Mouse (Mus musculus) kidney, embryonic 15.5 days (tissue): ENCODE results near the gene Bcat1. TPM values are rescaled to one million over a fixed set of nuclear protein-coding genes. Genes with fewer than 3 reads are reported as not detected.

ENCODE experiments used
- ATAC-seq: fragments of 200-750 bp; cut with Nextera tagmentation; replicated peaks from 2 replicates; pipeline ENCODE4 v1.8.0; 2017; ENCODE audit warnings: moderate TSS enrichment; ENCODE audit not compliant: low FRiP score
- H3K27ac ChIP-seq: fragments of 300-500 bp; sonication (generic); 2 replicates; pipeline ENCODE4 v1.5.1; 2015; ENCODE audit warnings: mild to moderate bottlenecking, inconsistent platforms
- H3K27me3 ChIP-seq: fragments of 300-500 bp; sonication (generic); 2 replicates; pipeline ENCODE4 v1.6.1; 2015; ENCODE audit warnings: inconsistent platforms
- H3K36me3 ChIP-seq: fragments of 300-500 bp; sonication (generic); 2 replicates; pipeline ENCODE4 v1.6.1; 2015; ENCODE audit warnings: inconsistent platforms
- H3K4me1 ChIP-seq: fragments of 300-500 bp; sonication (generic); 2 replicates; pipeline ENCODE4 v1.6.1; 2015; ENCODE audit warnings: inconsistent platforms
- H3K4me2 ChIP-seq: fragments of 300-500 bp; sonication (generic); 2 replicates; pipeline ENCODE4 v1.6.1; 2015; ENCODE audit warnings: moderate library complexity, mild to moderate bottlenecking, inconsistent platforms
- H3K4me3 ChIP-seq: fragments of 300-500 bp; sonication (generic); replicated peaks from 2 replicates; pipeline ENCODE4 v1.5.1; 2015; ENCODE audit warnings: mild to moderate bottlenecking, inconsistent platforms
- H3K9ac ChIP-seq: fragments of 300-500 bp; sonication (generic); 2 replicates; pipeline ENCODE4 v1.6.1; 2015; ENCODE audit warnings: mild to moderate bottlenecking, inconsistent platforms
- H3K9me3 ChIP-seq: fragments of 300-500 bp; sonication (generic); replicated peaks from 2 replicates; pipeline ENCODE4 v1.6.1; 2016; ENCODE audit warnings: inconsistent platforms
- WGBS: fragments of 180-500 bp; shearing (Covaris S2); methylation state at CpG from one replicate; pipeline ENCODE4 v1.1.7; 2015; ENCODE audit warnings: mixed read lengths; 5-methylcytosine and 5-hydroxymethylcytosine counted together
- polyA plus RNA-seq: library from polyadenylated mRNA; unstranded; fragments of >200 nt; fragmentation: Nextera tagmentation; extraction: Ambion mirVana; gene quantifications from 2 replicates; pipeline ENCODE4 v1.2.1, GENCODE M21; 2015

Bcat1 gene
- 9.1 and 9.5 TPM in 2 replicates for polyA plus RNA-seq

DNA sequence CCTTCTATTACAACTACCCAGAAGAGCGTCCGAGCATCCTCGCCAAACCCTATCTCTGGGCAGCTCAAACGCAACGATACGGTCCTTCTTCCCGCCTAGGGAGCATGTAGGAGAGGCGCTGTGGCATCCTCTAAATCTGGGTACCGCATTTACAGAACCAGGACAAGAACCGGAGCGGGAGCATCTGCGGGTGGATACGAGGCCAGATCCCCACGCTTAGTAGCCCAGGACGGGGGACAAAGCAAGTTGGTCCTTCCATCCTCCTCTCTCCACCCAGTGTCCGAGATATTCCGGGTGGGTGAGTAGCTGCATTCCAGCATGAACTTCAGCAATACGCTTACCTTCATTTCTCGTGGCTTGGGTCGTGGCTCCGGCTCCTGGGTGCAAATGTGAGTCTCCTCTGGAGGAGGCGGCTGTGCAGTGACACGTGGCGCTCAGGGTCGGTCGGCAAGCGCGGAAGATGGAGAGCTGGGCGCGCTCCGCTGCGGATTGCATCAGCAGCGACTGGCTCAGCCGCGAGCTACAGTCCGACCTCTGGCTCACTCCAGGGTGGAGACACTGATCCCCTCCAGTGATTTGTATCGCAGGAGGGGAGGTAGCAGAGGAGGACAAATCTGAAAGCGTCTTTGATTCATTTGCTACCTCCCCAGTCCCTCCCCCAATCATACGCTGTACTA, at the start of gene Bcat1:
Gene Bcat1 (minus strand): TSS at position 637 of the 677 bp plus-strand sequence.
- ATAC-seq, result peak; percentile 87
- no peak within 1 kb of the TSS for H3K27ac ChIP-seq

DNA sequence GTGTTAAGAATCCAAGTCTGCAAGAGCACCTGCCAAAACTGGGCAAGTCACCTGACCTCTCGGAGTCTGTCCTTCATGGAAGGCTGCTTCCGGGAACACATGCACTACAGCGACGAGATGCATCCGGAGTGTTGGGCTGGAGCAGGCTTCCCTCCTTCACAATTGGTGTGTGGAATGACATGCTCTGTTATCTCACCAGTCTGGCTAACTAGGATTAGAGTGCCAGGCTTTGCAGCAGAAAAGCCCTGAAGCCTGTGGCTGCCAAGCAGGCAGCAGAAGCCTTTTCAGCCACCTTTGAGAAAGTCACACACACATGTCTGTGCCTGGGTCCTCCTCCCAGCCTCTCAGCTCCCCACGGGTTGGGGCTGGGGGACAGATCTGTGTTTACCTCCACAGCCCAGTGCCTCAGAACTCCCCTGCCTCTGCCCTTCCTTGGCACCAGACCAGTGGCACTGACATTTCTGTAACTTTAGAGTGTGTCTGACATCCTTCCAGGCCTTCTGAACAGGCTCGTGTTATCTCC, 49.7 kb upstream of the Bcat1 start:
- H3K9ac ChIP-seq, result no peak overlapping the region
- H3K9me3 ChIP-seq, result no peaks in the 10 kb centered on the region
- H3K27ac ChIP-seq, result peak overlapping the region; percentile 59
- WGBS, result 27% methylated on average over 7 of the region's 7 CpGs
- H3K4me2 ChIP-seq, result no peak overlapping the region
- H3K4me1 ChIP-seq, result peaks cover 20% of the 10 kb centered on the region
- no peaks in the 10 kb centered on the region for H3K36me3 ChIP-seq
- H3K27me3 ChIP-seq, result no peaks in the 10 kb centered on the region
- ATAC-seq, result peak; percentile 59
- no peak overlapping the region for H3K4me3 ChIP-seq

More for the DNA sequence above, at the start of gene Bcat1:
- Histone ChIP-seq H3K27me3 (peaks cover 45% of the 10 kb centered on the region), H3K36me3 (no peaks in the 10 kb centered on the region), H3K9me3 (no peaks in the 10 kb centered on the region), H3K4me2 (peak within 1 kb of the TSS; percentile 79), H3K9ac (peak within 1 kb of the TSS; percentile 41), H3K4me1 (peaks cover 16% of the 10 kb centered on the region), H3K4me3 (peak within 1 kb of the TSS; percentile 43)
- under 1% methylated on average over 39 of the region's 39 CpGs for WGBS

DNA sequence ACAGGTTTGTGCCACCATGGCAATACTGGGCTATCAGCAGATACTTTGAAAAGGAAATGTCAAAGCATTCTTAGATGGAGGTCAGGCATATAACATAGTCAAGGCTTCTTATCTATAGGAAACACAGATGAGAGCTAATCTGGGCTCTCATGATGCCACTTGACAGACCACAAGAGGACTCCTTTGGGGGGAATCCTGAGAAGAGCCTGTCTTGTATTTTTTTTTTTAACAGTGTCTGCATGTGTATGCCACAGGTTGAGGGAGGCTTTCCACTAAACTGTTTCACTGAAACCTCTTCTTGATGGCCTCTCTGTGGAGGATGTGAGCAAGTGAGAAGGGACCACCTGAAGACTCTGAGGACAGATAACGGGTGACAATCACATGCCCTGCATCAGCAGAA, 48.6 kb upstream of the Bcat1 start:
- no peak for ATAC-seq
- H3K36me3 ChIP-seq, result no peaks in the 10 kb centered on the region
- H3K9me3 ChIP-seq, result no peaks in the 10 kb centered on the region
- peaks cover 26% of the 10 kb centered on the region for H3K4me1 ChIP-seq
- H3K4me3 ChIP-seq, result no peak overlapping the region
- H3K9ac ChIP-seq, result no peak overlapping the region
- 85% methylated on average over 1 of the region's 1 CpGs for WGBS
- H3K27me3 ChIP-seq, result no peaks in the 10 kb centered on the region
- H3K27ac ChIP-seq, result no peak overlapping the region
- no peak overlapping the region for H3K4me2 ChIP-seq

DNA sequence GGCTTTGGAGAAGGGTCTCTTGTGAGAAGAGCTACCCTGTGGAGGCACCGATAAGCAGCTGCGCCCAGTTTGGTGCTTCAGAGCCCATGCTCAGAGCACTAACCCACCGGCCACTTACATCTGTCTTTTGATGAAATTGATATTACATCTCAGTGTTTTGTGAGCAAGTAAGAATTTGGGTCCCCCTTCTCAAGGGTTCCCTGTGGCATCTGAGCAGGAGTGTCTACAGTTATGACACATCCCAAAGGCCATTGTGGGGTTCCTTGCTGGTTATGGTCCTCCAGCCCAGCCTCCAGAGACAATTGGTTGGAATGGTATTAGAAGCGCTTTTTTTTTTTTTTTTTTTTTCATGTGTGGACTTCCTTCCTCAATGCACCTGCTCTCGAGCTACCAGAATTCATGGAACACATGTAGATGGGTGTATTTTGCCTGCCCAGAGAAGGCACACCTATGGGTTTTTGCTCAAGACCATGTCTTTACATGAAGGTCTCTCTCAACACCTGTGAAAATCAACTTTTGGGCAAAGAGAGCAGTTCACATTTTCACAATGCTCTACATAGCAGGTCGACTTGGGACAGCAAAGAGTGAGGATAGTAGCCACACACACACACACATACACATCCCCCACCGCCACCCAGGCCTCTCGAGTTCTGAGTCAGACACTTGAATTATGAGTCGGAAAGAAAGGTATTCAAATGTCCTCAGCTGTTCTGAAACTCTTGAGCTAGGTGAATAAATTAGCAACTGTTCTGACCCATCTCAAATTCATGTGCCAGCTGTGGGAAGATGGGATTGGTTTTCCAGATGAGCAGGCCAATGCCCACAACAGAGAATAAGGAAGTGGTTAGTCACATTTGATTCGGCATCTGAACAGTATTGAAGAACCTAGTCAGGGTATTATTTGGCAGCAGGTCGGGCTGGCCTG, 47.4 kb upstream of the Bcat1 start:
- no peak overlapping the region for H3K27ac ChIP-seq
- H3K4me1 ChIP-seq, result peaks cover 26% of the 10 kb centered on the region
- no peaks in the 10 kb centered on the region for H3K27me3 ChIP-seq
- H3K4me2 ChIP-seq, result no peak overlapping the region
- no peak overlapping the region for H3K4me3 ChIP-seq
- 66% methylated on average over 11 of the region's 11 CpGs for WGBS
- H3K9me3 ChIP-seq, result no peaks in the 10 kb centered on the region
- H3K9ac ChIP-seq, result no peak overlapping the region
- ATAC-seq, result no peak
- no peaks in the 10 kb centered on the region for H3K36me3 ChIP-seq

DNA sequence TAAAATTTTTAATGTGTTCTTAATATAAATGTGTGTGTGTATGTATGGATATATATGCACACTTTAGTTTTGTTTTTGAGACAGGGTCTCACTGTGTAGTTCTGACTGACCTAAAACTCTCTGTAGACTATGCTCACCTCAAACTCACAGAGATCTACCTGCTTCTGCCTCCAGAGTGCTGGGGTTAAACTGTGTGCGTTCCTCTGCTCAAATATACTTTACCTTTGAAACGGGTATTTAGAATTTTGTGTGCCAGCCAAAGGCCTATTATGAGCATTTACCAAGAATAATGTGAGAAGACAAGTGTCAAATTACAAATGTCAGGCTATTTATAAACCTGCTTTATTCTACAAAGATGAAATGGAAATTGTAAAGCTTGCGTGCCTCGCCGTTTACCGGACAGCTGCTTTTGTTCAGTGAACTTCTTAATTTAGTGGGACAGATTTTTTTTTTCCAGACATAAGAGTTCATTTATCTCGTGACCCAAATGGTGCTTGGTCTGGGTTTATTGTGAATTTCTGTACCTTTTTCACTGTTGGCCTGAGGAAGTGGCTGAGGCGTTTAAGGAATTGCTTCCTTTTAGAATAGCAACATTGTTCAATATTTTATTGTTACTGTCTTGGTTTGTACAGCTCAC, 46.6 kb upstream of the Bcat1 start:
- Histone ChIP-seq H3K27me3 (no peaks in the 10 kb centered on the region), H3K9me3 (no peaks in the 10 kb centered on the region), H3K4me3 (no peak overlapping the region), H3K36me3 (no peaks in the 10 kb centered on the region), H3K4me1 (peaks cover 26% of the 10 kb centered on the region), H3K27ac (no peak overlapping the region), H3K9ac (no peak overlapping the region), H3K4me2 (no peak overlapping the region)
- 58% methylated on average over 8 of the region's 8 CpGs for WGBS
- ATAC-seq, result no peak

DNA sequence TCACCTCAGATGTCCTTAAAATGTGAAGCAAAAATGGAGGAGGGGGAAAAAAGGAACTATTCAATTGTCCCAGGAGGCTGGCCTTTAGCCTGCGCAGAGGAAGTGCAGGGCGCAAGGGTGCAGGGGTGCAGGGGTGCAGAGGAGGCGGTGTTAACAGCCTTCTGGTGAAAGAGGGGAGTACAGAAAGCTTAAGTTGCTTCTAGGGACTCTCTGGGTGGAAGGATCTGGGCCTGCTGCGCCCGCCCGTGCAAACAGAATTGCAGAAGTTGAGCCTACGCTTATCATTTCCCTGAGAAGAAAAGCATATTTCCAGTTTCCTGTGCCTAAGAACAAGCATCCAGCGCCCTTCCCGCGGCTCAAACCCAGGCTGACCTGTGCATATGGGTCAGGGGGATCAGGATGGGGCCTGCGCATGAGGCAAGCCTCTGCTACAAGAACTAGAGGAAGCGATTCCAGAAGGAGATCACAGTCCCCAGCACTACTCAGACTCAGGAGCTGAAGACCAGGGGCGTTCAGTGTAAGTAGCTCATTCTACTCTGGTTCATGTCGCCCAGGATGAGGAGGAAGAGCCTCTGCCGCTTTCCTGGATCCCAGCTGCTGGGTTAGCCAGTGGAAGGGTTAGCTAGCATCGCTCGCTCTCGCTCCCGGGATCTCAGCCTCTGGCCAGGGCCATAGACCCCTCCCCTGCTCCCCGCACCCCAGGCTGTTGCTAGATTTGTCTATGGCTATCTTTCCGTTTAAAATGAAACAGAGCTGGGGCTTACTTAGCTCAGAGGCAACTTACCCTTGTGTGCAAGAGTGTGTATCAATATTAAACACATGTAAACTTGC, 45.8 kb upstream of the Bcat1 start:
- Histone ChIP-seq H3K4me3 (no peak overlapping the region), H3K4me1 (peaks cover 26% of the 10 kb centered on the region), H3K9me3 (no peaks in the 10 kb centered on the region), H3K27ac (no peak overlapping the region), H3K27me3 (no peaks in the 10 kb centered on the region), H3K36me3 (no peaks in the 10 kb centered on the region), H3K4me2 (no peak overlapping the region), H3K9ac (no peak overlapping the region)
- 67% methylated on average over 21 of the region's 21 CpGs for WGBS
- ATAC-seq, result no peak

DNA sequence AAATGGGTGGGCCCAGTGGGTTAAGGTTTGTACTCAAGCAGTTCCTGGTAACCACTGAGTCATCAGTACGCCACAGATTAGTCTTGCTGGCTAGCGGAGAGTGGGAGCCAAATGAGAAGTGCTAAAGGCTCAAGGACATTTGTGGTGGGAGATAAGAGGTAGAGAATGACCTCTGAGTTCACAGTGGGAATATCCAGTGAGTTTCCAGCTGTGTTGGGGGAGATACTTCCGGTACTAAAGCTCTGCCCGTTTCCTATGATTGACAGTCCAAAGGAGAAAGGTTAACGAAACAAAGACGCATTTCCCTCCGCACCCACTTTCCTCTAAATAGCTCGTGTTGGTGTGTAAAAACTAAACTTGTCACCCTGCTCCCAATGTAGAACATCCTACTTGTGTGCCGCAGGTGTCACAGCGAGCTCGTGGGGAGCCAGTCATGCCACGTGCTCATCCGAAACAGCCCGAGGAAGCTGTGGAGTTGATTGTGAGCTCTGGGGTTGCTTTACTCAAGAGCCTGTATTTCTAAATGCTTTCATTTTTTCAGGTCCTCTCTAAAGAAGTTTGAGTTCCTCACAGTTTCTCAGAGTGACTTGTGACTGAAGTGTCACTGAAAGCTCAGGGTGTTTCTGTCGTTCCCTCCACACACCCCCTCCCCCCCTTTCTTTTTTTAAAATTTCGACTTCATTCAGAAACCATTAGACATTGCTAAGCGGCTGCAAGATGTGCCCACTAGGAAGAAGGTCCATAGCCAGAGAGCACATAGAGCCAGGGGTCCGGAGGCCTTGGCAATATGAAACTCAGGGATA, 45.0 kb upstream of the Bcat1 start:
- peak overlapping the region; percentile 12; the same call in 1 of the 2 replicates for H3K4me2 ChIP-seq
- H3K36me3 ChIP-seq, result no peaks in the 10 kb centered on the region
- WGBS, result 40% methylated on average over 18 of the region's 18 CpGs
- no peaks in the 10 kb centered on the region for H3K27me3 ChIP-seq
- peaks cover 34% of the 10 kb centered on the region for H3K4me1 ChIP-seq
- no peak overlapping the region for H3K9ac ChIP-seq
- no peak overlapping the region for H3K4me3 ChIP-seq
- H3K27ac ChIP-seq, result no peak overlapping the region
- no peak for ATAC-seq
- H3K9me3 ChIP-seq, result no peaks in the 10 kb centered on the region

DNA sequence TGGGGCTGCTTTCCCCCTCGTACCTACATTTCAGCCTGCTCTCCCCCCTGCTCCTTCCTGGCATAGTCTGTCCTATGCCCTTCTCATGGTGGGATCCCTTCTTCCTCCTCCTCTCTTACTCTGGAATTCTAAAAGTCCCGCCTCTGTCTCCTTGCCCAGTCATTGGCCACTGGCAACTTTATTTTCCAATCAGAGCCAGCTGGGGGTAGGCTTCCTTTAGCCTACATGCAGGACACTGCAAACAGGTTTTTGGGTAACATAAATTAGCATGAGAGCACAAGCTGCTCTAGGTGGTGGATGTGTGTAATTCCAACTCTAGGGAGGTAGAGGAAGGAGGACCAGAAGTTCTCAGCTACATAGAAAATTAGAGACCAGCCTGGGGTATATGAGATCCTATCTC, 44.1 kb upstream of the Bcat1 start:
- Histone ChIP-seq H3K4me3 (no peak overlapping the region), H3K36me3 (no peaks in the 10 kb centered on the region), H3K9me3 (no peaks in the 10 kb centered on the region), H3K4me1 (peaks cover 28% of the 10 kb centered on the region), H3K4me2 (no peak overlapping the region), H3K27ac (no peak overlapping the region), H3K9ac (no peak overlapping the region), H3K27me3 (no peaks in the 10 kb centered on the region)
- 76% methylated on average over 2 of the region's 2 CpGs for WGBS
- no peak for ATAC-seq

DNA sequence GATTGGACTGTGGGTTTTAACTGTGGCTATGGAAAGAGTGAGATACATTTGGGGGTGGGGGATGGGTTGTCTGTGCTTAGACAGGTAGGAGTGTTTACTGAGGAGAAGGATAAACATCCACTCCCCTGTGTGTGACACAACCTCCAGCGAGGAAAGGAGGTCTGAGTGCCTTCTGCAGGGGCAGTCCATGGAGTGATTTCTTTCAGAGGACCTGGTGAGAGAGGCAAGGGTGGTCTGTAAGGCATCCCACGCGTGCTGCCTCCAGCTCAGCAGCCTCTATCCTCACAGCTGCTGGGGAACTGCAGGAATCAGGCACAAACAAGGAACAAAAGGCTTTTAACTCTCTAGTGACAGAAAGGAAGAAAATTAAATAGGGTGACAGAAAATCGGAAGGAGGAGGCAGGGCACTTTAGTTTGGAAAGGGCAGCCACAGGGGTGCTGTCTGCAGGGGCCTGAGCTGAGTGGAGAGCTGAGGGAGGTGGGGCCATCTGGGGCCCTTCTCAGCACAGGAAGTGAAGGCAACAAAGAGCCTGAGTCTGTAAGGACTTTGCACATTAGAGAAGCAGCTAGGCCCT, 40.2 kb upstream of the Bcat1 start:
- WGBS, result 17% methylated on average over 4 of the region's 4 CpGs

DNA sequence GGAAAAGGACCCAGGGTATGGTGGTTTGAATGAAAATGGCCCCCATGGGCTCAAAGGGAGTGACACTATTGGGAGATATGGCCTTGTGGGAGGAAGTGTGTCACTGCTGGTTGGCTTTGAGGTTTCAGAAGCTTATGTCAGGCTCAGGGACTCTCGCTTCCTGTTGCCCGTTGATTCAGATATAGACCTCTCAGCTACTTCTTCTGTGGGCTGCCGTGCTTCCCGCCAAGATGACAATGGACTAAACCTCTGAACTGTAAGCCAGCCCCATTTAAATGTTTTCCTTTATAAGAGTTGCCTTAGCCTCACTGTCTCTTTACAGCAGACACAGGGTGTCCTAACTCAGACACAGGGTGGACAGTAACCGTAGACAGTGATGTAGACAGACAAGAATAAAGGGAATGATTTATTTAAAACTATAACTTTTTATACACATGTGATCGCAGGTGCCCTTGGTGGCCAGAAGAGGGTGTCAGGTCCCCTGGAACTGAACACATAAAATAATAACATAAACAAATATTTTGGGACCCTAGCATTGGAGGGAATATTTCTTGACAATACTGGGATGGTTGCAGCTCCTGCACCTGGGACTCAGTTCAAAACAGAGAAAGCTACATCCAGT, 39.6 kb upstream of the Bcat1 start, which contains the start of gene Lrmp:
Gene Lrmp (plus strand): TSS at position 178 of the 622 bp plus-strand sequence.
- 69% methylated on average over 6 of the region's 6 CpGs for WGBS
- ATAC-seq, result no peak; the same call in 1 of the 2 replicates
- H3K4me1 ChIP-seq, result peaks cover 15% of the 10 kb centered on the region
- H3K9me3 ChIP-seq, result no peaks in the 10 kb centered on the region
- H3K4me2 ChIP-seq, result no peak within 1 kb of the TSS
- H3K27ac ChIP-seq, result 0 out of 2 replicates have a peak within 1 kb of the TSS, but pooled peaks have one; percentile 27
- H3K36me3 ChIP-seq, result no peaks in the 10 kb centered on the region
- no peak within 1 kb of the TSS for H3K4me3 ChIP-seq
- no peaks in the 10 kb centered on the region for H3K27me3 ChIP-seq
- no peak within 1 kb of the TSS for H3K9ac ChIP-seq

More for the DNA sequence above, 40.2 kb upstream of the Bcat1 start:
- H3K36me3 ChIP-seq, result no peaks in the 10 kb centered on the region
- no peaks in the 10 kb centered on the region for H3K9me3 ChIP-seq
- H3K27ac ChIP-seq, result 0 out of 2 replicates have a peak overlapping the region, but pooled peaks have one; percentile 27
- no peak overlapping the region for H3K9ac ChIP-seq
- H3K4me3 ChIP-seq, result no peak overlapping the region
- peaks cover 21% of the 10 kb centered on the region for H3K4me1 ChIP-seq
- H3K4me2 ChIP-seq, result no peak overlapping the region
- ATAC-seq, result peak; percentile 76; the same call in 1 of the 2 replicates
- H3K27me3 ChIP-seq, result no peaks in the 10 kb centered on the region
